Mouse (Mus musculus): ENCODE results near the gene Slc5a3. TPM values are rescaled to one million over a fixed set of nuclear protein-coding genes. Genes with fewer than 3 reads are reported as not detected.
"Not testable (repeated sequence)": the region's sequence is repeated elsewhere in the genome, so short reads cannot be mapped to it uniquely, and the experiment has no call there.

The Slc5a3 gene
- polyA plus RNA-seq, 1 experiment, result 2.0 TPM

DNA sequence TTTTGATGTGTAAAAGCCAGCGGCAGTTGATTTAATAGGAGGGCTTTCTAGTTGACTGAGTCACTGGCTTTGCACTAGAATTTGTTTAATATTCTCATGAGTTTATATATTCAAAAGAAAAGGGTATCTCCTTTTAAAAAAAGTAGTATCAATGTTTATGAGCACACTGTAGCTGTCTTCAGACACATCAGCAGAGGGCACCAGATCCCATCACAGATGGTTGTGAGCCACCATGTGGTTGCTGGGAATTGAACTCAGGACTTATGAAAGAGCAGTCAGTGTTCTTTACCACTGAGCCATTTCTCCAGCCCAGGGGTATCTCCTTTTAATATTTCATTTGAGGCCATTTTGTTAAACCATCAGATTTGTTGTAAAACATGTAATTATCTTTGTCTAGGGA lies 4.7 kb downstream of the Slc5a3 start:
- no peak for DNase-seq (ENCODE audit: low spot score)

DNA sequence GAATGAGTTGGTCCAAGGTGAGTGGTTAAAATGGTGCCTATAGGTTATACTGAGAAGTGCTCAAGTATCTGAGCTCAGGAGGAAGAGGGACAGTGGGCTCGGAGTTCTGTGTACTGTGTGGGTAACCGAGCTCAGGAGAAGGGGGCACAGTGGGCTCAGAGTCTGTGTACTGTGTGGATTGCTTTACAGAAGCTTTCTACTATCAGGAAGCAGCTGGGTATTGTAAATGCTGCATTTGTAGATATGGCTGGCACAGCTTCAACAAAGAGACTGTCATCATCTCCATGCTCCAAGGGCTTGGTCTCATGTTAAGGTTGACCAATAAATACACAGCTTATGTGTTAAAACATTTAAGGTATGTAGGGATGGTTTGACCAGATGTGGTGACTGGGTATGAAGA lies 6.7 kb downstream of the Slc5a3 start:
- DNase-seq (ENCODE audit: low spot score), result no peak

DNA sequence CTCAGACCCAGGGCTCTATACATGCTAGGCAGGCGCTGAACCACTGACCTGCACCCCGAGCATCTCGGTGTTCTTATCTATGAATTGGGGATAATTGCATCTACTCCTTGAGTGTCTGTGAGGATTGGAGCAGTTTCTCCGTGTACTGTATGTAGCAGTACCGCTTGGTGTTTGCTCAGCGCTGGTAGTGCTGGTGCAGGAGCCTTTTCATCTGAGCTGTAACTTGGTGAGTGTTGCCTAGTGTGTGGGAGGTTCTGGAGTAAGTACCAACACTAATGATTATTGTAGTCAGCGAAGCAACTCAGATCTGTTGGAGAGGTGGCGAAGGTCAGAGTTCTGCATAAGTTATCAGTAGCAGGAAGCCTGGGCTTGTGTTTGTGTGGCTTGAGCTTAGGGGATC lies 12.2 kb downstream of the Slc5a3 start:
- DNase-seq (ENCODE audit: low spot score), result no peak

GRCm38 (mm10) chr16:92076797-92077196 lies 18.7 kb downstream of the Slc5a3 start:
- no peak for DNase-seq (ENCODE audit: low spot score)

DNA sequence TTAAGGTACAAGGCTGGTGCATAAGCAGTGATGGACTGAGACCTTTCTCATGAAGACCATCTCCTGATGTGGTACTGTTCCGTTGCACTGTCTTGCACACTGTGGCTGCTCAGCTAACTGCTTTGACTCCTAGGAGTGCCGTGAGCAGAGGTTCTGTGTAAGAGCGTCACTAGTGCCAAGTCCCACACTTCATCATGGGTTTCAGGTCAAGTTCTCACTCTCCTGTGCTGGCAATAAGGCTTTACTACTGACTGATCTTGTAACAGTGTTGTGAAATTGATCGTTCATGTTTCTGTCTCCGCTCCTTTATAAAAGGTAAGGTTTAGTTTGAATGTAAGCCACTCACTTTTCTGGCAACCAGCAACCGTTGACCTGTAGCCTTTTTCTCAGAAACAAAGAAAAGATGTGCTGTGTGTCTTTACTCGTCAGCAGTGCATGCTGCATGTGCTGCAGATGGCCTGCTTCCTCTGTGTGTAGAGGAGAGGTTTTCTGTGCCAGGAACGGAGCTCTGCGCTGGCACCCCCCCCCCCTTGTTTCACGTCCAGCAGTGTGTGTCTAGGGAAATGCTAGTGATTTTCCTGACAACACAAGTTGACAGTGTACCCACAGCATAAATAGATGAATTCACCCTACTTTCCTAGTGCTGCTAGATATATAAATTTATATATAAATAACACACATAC lies 25.8 kb downstream of the Slc5a3 start:
- DNase-seq (ENCODE audit: low spot score), result no peak

- DNase-seq (ENCODE audit: low spot score), result no peak
Measured at GRCm38 (mm10) chr16:92089225-92089624, 31.1 kb downstream of the Slc5a3 start.

GRCm38 (mm10) chr16:92091876-92092275 lies 33.8 kb downstream of the Slc5a3 start:
- no peak for DNase-seq (ENCODE audit: low spot score)

DNA sequence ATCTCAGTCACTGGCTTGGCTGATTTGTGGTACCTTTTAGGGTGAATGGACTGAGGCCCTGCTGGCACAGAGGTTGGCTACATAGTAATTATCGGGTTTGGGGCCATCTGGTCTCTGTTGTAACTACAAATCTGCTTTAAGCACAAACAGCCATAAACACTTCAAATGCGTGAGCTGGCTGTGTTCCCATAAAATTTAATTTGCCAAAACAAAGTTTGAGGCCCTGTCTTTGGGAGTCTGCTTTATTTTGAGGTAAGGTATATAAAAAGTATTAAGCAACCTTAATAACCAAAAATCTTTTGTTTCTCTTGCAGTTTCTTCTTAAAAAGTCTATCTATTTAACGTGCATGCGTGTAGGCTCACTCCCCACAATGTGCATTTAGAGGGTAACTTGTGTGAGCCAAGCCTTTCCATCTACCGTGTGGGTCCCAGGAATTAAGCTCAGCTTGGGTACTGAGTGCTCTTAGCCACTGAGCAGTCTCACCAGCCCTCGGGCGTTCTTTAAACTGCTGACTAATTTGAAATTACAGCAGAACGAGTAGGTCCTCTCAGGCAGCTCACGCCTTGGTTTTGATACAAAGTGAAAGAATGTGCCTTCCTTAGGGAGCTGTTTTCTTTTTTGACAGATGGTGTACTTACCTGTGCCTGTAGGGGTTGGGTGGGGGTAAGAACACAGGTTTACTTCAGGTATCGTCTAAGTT lies 40.4 kb downstream of the Slc5a3 start:
- DNase-seq (ENCODE audit: low spot score), result no peak

GRCm38 (mm10) chr16:92099598-92099997 lies 41.5 kb downstream of the Slc5a3 start:
- DNase-seq (ENCODE audit: low spot score), result no peak

- DNase-seq (ENCODE audit: low spot score), result no peak
Measured at GRCm38 (mm10) chr16:92100111-92100510, 42.0 kb downstream of the Slc5a3 start.

DNA sequence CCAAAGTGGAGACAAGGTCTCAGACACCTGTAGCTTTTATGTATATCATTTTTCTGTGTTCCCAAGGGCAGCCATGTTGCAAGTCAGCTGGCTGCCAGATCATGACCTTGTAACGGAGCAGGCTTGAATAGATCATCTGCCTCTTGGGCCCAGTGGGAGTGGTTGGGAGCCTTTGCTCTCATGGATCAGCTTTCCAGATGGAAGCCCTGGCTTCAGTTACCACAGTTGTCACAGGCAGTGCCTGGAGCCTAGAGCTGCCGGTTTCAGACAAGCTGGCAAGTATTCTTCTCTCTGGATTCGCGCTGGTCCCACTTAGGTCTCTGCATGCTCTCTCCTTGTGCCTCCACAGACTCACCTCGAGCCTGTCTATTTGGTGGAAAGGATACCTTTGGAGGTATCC lies 44.0 kb downstream of the Slc5a3 start:
- DNase-seq (ENCODE audit: low spot score), result no peak

- DNase-seq (ENCODE audit: low spot score), result not testable (repeated sequence)
Measured at GRCm38 (mm10) chr16:92102931-92103330, 44.8 kb downstream of the Slc5a3 start.

- no peak for DNase-seq (ENCODE audit: low spot score)
Measured at GRCm38 (mm10) chr16:92103572-92104331, 45.6 kb downstream of the Slc5a3 start.

GRCm38 (mm10) chr16:92104332-92104590 lies 46.1 kb downstream of the Slc5a3 start:
- no peak for DNase-seq (ENCODE audit: low spot score)

DNA sequence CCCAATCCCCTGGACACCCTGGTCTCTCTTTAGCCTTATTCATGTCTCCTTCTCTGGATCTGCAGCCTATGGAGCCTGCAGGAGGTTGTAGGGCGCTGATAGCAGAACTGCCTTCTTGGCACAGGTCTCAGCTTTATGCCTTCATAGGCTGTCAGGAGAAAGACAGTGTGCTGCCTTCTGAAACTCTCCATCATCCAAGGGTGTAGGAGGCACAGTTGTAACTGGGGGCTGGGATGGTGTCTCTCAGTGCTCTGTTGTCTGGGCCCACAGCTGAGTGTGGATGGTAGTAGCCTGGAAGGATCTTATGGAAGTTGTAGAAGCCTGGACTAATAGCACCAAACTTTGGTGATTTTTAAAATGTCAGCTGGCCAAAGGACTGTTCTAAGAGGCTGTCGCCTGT lies 46.8 kb downstream of the Slc5a3 start:
- no peak for DNase-seq (ENCODE audit: low spot score)

DNA sequence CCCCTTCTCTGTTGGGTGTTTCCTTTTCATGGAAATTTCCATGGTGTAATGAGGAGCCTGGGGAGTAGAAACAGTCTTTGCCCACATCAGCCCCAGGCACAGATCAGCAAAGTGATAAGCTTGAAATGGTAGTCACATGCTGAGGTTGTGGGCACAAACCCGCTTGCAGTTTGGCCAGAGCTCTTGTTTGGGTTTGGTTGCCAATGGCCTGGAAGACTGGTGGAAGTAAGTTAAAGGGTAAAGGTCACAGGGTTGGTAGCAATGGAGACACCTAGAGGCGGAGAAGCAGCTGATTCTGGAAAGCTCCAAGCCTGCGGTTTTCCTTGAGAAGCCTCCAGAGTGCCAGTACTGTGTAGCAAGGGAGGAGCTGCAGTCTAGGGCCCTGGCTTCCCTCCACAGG lies 47.5 kb downstream of the Slc5a3 start:
- no peak for DNase-seq (ENCODE audit: low spot score)

GRCm38 (mm10) chr16:92107346-92107745 lies 49.2 kb downstream of the Slc5a3 start:
- DNase-seq (ENCODE audit: low spot score), result no peak

GRCm38 (mm10) chr16:92114706-92115241 lies 56.7 kb downstream of the Slc5a3 start:
- DNase-seq (ENCODE audit: low spot score), result no peak

DNA sequence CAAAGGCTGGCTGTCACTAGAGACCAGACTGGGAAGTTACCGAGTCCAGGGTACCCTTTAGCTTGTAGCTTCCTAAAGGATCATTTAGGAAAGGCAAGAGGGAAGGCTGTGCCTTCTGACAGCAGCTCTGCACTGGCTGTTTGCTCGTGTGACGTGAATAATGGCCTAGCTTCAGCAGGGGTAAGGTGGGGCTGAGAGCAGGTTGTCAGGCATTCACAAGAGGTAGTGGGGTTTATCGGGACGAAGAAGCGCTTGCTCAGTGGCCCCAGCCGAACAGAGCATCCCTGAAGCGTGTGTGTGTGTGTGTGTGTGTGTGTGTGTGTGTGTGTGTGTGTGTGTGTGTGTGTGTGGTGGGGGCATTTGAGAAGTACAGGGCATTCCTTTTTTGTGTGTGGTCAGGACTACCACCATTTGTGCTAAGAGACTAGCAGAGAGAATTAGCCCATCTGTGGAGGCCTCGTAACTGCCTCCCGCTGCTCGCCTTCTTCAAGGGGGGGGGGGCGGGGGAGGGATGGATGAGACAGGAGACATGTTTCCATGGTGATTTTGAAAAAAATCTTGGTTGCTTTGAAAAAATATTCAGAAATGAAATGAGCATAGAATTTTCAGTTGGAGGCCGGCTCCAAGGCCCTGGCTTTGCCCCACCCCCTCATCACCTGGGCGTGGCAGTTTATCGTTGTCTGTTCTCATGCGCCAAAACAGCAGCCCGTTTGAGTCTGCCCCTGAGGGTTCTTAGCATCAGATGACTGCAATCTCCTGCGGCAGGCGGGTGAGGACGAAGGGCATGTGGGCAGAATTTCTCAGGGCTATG lies 57.7 kb downstream of the Slc5a3 start:
- DNase-seq (ENCODE audit: low spot score), result no peak

GRCm38 (mm10) chr16:92117337-92118209 lies 59.5 kb downstream of the Slc5a3 start:
- DNase-seq (ENCODE audit: low spot score), result no peak

DNA sequence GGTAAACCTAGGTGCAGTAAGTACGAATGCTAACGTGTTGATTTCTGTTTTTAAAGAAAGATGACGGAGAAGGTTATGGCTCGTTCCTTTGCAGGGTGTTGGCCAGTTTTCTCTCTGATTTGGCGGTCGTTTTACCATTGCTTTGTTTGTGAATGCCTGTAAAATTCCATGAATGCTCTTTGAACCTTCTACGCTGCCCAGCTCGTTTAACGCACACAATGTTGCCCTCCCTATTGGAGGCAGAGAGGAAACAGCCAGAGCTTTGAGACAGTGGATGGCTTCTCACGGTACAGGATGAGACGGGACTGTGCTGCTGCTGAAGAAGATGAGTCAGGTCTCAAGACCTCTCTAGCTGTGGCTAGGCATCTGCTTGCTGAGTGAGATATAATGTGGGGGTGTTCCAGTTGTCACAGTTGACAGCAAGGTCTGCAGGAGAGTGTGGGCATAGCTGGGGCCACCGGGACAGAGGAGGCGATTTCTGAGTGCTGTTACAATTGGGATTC lies 60.9 kb downstream of the Slc5a3 start:
- no peak for DNase-seq (ENCODE audit: low spot score)

Measured in urinary bladder, adult 2 months (tissue).